Mouse (Mus musculus) hindbrain, embryonic 15.5 days (tissue): Measurements from ENCODE around the gene Scn4a. TPM values are rescaled to one million over a fixed set of nuclear protein-coding genes. Genes with fewer than 3 reads are reported as not detected.
"Not testable (repeated sequence)": the region's sequence is repeated elsewhere in the genome, so short reads cannot be mapped to it uniquely, and the experiment has no call there.

Source experiments
- ATAC-seq: fragments of 200-750 bp; cut with Nextera tagmentation; 2 replicates; pipeline ENCODE4 v1.8.0; 2017; ENCODE audit warnings: low read depth, moderate number of reproducible peaks, moderate TSS enrichment; ENCODE audit not compliant: low FRiP score
- H3K27ac ChIP-seq: fragments of 300-500 bp; sonication (generic); replicated peaks from 2 replicates; pipeline ENCODE4 v1.5.1; 2015; ENCODE audit warnings: mild to moderate bottlenecking, inconsistent platforms
- H3K27me3 ChIP-seq: fragments of 300-500 bp; sonication (generic); 2 replicates; pipeline ENCODE4 v1.6.1; 2015; ENCODE audit warnings: control low read depth, inconsistent platforms
- H3K36me3 ChIP-seq: fragments of 300-500 bp; sonication (generic); 2 replicates; pipeline ENCODE4 v1.6.1; 2015; ENCODE audit warnings: control low read depth, inconsistent platforms
- H3K4me1 ChIP-seq: fragments of 300-500 bp; sonication (generic); replicated peaks from 2 replicates; pipeline ENCODE4 v1.6.1; 2015; ENCODE audit warnings: control low read depth, inconsistent platforms
- H3K4me2 ChIP-seq: fragments of 300-500 bp; sonication (generic); 2 replicates; pipeline ENCODE4 v1.6.1; 2015; ENCODE audit warnings: moderate library complexity, mild to moderate bottlenecking, inconsistent platforms
- H3K4me3 ChIP-seq: fragments of 300-500 bp; sonication (generic); 2 replicates; pipeline ENCODE4 v1.5.1; 2015; ENCODE audit warnings: mild to moderate bottlenecking, inconsistent platforms
- H3K9ac ChIP-seq: fragments of 300-500 bp; sonication (generic); 2 replicates; pipeline ENCODE4 v1.6.1; 2015; ENCODE audit warnings: inconsistent platforms
- H3K9me3 ChIP-seq: fragments of 300-500 bp; sonication (generic); 2 replicates; pipeline ENCODE4 v1.6.1; 2016; ENCODE audit warnings: control low read depth, inconsistent platforms
- WGBS: fragments of 180-500 bp; shearing (Covaris S2); methylation state at CpG from one replicate; pipeline ENCODE4 v1.1.7; 2015; 5-methylcytosine and 5-hydroxymethylcytosine counted together
- polyA plus RNA-seq: library from polyadenylated mRNA; unstranded; fragments of >200 nt; fragmentation: Nextera tagmentation; extraction: Ambion mirVana; gene quantifications from 2 replicates; pipeline ENCODE4 v1.2.1, GENCODE M21; 2015

Scn4a gene
- polyA plus RNA-seq, 1 experiment from 2014 or later: not detected

GRCm38 (mm10) chr11:106354181-106354580 lies 1.1 kb upstream of the Scn4a start:
- WGBS: 66% methylated on average over 1 of the region's 1 CpGs
- H3K9ac ChIP-seq: no peak overlapping the region
- no peaks in the 10 kb centered on the region for H3K4me1 ChIP-seq
- H3K36me3 ChIP-seq: no peaks in the 10 kb centered on the region
- ATAC-seq: no peak
- H3K9me3 ChIP-seq: no peaks in the 10 kb centered on the region
- no peak overlapping the region for H3K4me2 ChIP-seq
- no peaks in the 10 kb centered on the region for H3K27me3 ChIP-seq
- H3K4me3 ChIP-seq: no peak overlapping the region
- H3K27ac ChIP-seq: no peak overlapping the region

GRCm38 (mm10) chr11:106351941-106352340 lies 1.1 kb downstream of the Scn4a start:
- Histone ChIP-seq H3K4me2 (no peak overlapping the region), H3K4me3 (no peak overlapping the region), H3K27ac (no peak overlapping the region), H3K9me3 (no peaks in the 10 kb centered on the region), H3K36me3 (no peaks in the 10 kb centered on the region), H3K4me1 (no peaks in the 10 kb centered on the region), H3K27me3 (no peaks in the 10 kb centered on the region), H3K9ac (no peak overlapping the region)
- ATAC-seq: no peak
- WGBS: 75% methylated on average over 4 of the region's 4 CpGs

GRCm38 (mm10) chr11:106351253-106351652 lies 1.8 kb downstream of the Scn4a start:
- 68% methylated on average over 3 of the region's 3 CpGs for WGBS
- no peak overlapping the region for H3K27ac ChIP-seq
- H3K4me1 ChIP-seq: no peaks in the 10 kb centered on the region
- no peaks in the 10 kb centered on the region for H3K27me3 ChIP-seq
- no peak overlapping the region for H3K9ac ChIP-seq
- no peak for ATAC-seq
- H3K4me3 ChIP-seq: no peak overlapping the region
- H3K4me2 ChIP-seq: no peak overlapping the region
- no peaks in the 10 kb centered on the region for H3K36me3 ChIP-seq
- H3K9me3 ChIP-seq: no peaks in the 10 kb centered on the region

GRCm38 (mm10) chr11:106350853-106351252 lies 2.2 kb downstream of the Scn4a start:
- H3K27me3 ChIP-seq: no peaks in the 10 kb centered on the region
- H3K36me3 ChIP-seq: no peaks in the 10 kb centered on the region
- no peak overlapping the region for H3K4me3 ChIP-seq
- H3K4me1 ChIP-seq: no peaks in the 10 kb centered on the region
- no peak overlapping the region for H3K4me2 ChIP-seq
- 55% methylated on average over 5 of the region's 5 CpGs for WGBS
- no peaks in the 10 kb centered on the region for H3K9me3 ChIP-seq
- ATAC-seq: no peak
- H3K27ac ChIP-seq: no peak overlapping the region
- H3K9ac ChIP-seq: no peak overlapping the region

DNA sequence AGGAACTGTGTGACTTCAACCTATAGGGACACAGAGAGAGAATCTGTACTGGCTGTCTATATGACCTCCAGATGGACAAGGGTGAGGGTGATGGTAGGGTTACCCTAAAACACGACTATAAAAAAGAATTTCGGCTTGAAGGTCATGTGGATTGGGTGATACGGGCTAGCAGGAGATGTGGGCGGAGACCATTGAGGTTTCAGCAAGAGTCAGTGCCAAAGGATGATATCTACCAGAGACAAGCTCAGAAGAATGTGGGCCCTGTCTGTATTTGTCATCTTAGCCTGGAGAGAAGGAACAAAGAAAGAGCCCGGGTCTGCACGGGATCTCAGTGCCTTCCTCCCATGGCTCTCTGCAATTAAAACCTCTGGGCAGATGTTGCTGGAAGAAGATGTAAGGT lies 3.3 kb downstream of the Scn4a start:
- no peak for ATAC-seq

GRCm38 (mm10) chr11:106344910-106345309 lies 8.2 kb downstream of the Scn4a start:
- Histone ChIP-seq H3K27ac (no peak overlapping the region), H3K9ac (no peak overlapping the region), H3K36me3 (no peaks in the 10 kb centered on the region), H3K4me3 (no peak overlapping the region), H3K27me3 (no peaks in the 10 kb centered on the region), H3K4me2 (no peak overlapping the region), H3K9me3 (no peaks in the 10 kb centered on the region), H3K4me1 (no peaks in the 10 kb centered on the region)
- no peak for ATAC-seq
- 59% methylated on average over 6 of the region's 6 CpGs for WGBS

More for the DNA sequence above, 3.3 kb downstream of the Scn4a start:
- H3K27me3 ChIP-seq: no peaks in the 10 kb centered on the region
- no peaks in the 10 kb centered on the region for H3K36me3 ChIP-seq
- H3K9me3 ChIP-seq: no peaks in the 10 kb centered on the region
- H3K27ac ChIP-seq: no peak overlapping the region
- H3K4me3 ChIP-seq: no peak overlapping the region
- no peaks in the 10 kb centered on the region for H3K4me1 ChIP-seq
- no peak overlapping the region for H3K9ac ChIP-seq
- WGBS: 88% methylated on average over 6 of the region's 6 CpGs
- no peak overlapping the region for H3K4me2 ChIP-seq

DNA sequence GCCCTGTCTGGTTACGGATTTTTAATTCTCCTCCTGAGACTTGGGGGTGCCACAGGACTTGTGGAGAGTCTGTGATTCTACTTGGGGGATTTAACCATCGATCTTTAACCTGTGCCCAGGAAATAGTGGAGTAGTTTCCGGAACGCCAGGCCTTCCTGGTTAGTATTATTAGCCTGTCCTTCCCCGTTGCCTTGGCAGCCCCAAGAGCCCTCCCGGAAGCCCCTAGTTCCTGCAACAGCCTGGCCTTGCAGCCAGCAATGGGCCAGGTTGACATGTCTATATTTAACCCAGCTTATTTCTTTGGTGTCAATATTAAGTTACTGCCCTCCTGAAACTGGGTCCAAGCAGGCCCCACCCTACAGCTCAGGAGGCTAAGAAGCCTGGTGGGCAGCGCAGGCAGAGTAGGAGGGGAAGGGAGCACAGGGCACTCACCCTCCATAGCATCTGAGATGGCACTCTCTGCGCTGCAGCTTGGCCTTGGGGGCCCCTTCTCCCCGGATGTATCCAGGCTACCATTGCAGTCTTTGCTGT lies 12.0 kb downstream of the Scn4a start:
- no peak for ATAC-seq
- no peak overlapping the region for H3K4me2 ChIP-seq
- 85% methylated on average over 9 of the region's 9 CpGs for WGBS
- no peaks in the 10 kb centered on the region for H3K9me3 ChIP-seq
- H3K9ac ChIP-seq: no peak overlapping the region
- H3K4me1 ChIP-seq: no peaks in the 10 kb centered on the region
- no peaks in the 10 kb centered on the region for H3K36me3 ChIP-seq
- no peak overlapping the region for H3K4me3 ChIP-seq
- no peaks in the 10 kb centered on the region for H3K27me3 ChIP-seq
- H3K27ac ChIP-seq: no peak overlapping the region

DNA sequence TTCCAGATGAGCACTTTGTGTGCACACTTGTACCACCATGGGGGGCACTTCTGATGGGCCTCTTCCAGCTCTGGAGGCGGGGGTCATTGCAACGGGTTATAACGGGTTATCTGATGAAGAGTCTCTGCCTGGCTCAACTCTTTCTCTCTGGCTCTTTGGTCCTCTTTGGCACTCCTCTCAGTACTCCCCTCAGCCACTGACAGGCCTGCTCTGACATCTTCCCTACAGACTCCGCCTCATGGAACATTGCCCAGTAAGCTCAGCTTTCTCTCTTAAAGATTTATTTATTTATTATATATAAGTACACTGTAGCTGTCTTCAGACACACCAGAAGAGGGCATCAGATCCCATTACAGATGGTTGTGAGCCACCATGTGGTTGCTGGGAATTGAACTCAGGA lies 13.8 kb downstream of the Scn4a start:
- H3K4me2 ChIP-seq, H3K4me1 ChIP-seq, H3K27ac ChIP-seq, H3K9ac ChIP-seq, ATAC-seq, H3K4me3 ChIP-seq, H3K9me3 ChIP-seq, H3K36me3 ChIP-seq, H3K27me3 ChIP-seq: not testable (repeated sequence)
- 84% methylated on average over 4 of the region's 4 CpGs for WGBS

DNA sequence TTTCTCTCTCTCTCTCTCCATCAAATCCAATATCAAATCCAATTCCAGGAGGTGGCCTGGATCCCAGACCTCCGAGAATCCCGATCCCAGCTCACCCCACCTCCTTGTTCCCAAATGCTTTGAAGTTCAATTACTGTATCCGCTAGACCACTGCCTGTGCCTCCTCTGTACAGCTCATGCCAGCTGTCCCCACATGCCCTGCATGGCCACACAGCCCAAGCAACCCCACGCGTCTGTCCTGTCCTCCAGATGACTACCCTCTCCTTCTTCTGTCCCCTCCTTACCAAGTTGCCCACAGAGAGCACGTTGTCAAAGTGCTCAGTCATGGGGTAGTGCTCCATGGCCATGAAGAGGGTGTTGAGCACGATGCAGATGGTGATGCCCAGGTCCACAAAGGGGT lies 14.2 kb downstream of the Scn4a start:
- Histone ChIP-seq H3K36me3 (no peaks in the 10 kb centered on the region), H3K4me3 (no peak overlapping the region), H3K4me1 (no peaks in the 10 kb centered on the region), H3K9me3 (no peaks in the 10 kb centered on the region), H3K4me2 (no peak overlapping the region), H3K27me3 (no peaks in the 10 kb centered on the region), H3K9ac (no peak overlapping the region), H3K27ac (no peak overlapping the region)
- no peak for ATAC-seq
- WGBS: 80% methylated on average over 7 of the region's 7 CpGs

DNA sequence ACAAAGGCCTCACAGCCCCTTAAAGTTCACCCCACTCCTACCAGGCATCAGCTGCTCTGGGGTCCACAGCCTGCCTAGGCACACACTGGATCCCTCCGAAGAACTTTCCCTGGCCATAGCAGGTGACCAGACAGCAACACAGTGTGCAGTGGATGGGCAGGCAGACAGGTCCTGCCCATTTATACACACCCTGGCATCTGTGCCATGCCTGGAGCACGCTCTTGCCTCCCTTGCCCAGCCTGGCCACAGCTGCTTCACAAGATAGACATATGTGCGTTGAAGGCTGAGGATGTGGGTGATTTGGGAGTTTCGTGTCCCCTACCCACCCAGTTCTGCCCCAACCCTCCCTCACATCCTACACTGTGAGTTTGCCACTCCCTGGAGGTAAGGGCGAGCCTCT lies 15.1 kb downstream of the Scn4a start:
- no peak overlapping the region for H3K9ac ChIP-seq
- H3K9me3 ChIP-seq: no peaks in the 10 kb centered on the region
- no peaks in the 10 kb centered on the region for H3K27me3 ChIP-seq
- H3K36me3 ChIP-seq: no peaks in the 10 kb centered on the region
- no peak overlapping the region for H3K4me2 ChIP-seq
- no peak for ATAC-seq
- WGBS: 83% methylated on average over 5 of the region's 5 CpGs
- no peaks in the 10 kb centered on the region for H3K4me1 ChIP-seq
- H3K27ac ChIP-seq: no peak overlapping the region
- no peak overlapping the region for H3K4me3 ChIP-seq

- no peaks in the 10 kb centered on the region for H3K27me3 ChIP-seq
- WGBS: 16% methylated on average over 2 of the region's 2 CpGs
- no peak for ATAC-seq
These were observed 19.0 kb downstream of the Scn4a start for GRCm38 (mm10) chr11:106334066-106334465.

GRCm38 (mm10) chr11:106332458-106332857 lies 20.6 kb downstream of the Scn4a start:
- H3K9ac ChIP-seq: no peak overlapping the region
- ATAC-seq: no peak
- H3K4me2 ChIP-seq: no peak overlapping the region

More at GRCm38 (mm10) chr11:106334066-106334465, 19.0 kb downstream of the Scn4a start:
- Histone ChIP-seq H3K4me3 (no peak overlapping the region), H3K4me1 (no peaks in the 10 kb centered on the region), H3K36me3 (no peaks in the 10 kb centered on the region), H3K9me3 (no peaks in the 10 kb centered on the region), H3K9ac (no peak overlapping the region), H3K27ac (no peak overlapping the region), H3K4me2 (no peak overlapping the region)

DNA sequence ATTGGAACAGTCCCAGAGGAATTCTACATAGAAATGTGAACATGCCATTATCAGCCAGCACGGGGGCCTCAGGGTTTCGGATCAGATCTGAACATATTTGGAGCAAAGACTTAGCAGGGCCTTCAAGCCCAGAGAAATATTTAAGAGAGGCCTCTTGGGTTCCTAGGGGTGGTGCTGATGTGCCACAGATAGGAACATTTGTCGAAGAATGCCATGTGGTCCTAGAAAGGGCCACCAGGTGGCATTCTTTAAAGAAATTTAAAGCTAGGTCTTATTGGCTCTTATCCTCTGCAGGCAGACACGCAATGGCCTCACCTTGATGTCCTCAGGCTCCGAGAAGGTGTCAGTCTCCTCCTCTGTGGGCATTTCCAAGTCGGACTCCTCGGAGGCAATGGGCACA lies 23.4 kb downstream of the Scn4a start:
- H3K9ac ChIP-seq: no peak overlapping the region
- no peaks in the 10 kb centered on the region for H3K4me1 ChIP-seq
- H3K4me3 ChIP-seq: no peak overlapping the region
- H3K27me3 ChIP-seq: no peaks in the 10 kb centered on the region
- no peak overlapping the region for H3K4me2 ChIP-seq
- no peak for ATAC-seq
- H3K36me3 ChIP-seq: no peaks in the 10 kb centered on the region
- no peaks in the 10 kb centered on the region for H3K9me3 ChIP-seq
- WGBS: 73% methylated on average over 7 of the region's 7 CpGs
- H3K27ac ChIP-seq: no peak overlapping the region

More at GRCm38 (mm10) chr11:106332458-106332857, 20.6 kb downstream of the Scn4a start:
- H3K27ac ChIP-seq: no peak overlapping the region
- no peaks in the 10 kb centered on the region for H3K4me1 ChIP-seq
- no peaks in the 10 kb centered on the region for H3K9me3 ChIP-seq
- 44% methylated on average over 4 of the region's 4 CpGs for WGBS
- no peaks in the 10 kb centered on the region for H3K36me3 ChIP-seq
- H3K4me3 ChIP-seq: no peak overlapping the region
- no peaks in the 10 kb centered on the region for H3K27me3 ChIP-seq
